Mouse (Mus musculus): ENCODE data around the gene St6gal1. TPM values are rescaled to one million over a fixed set of nuclear protein-coding genes. Genes with fewer than 3 reads are reported as not detected.

St6gal1 gene
- polyA plus RNA-seq, 1 experiment from 2014 or later: 21.1 TPM

- no peak for ATAC-seq (ENCODE audit: low read depth)
- no peaks in the 10 kb centered on the region for H3K9me3 ChIP-seq (replicated peaks; ENCODE audit: control insufficient read depth, low read length)
- no peak overlapping the region for H3K9ac ChIP-seq (ENCODE audit: low read depth, low read length)
- 55% methylated on average over 1 of the region's 1 CpGs for WGBS (ENCODE audit: insufficient replicate concordance)
- no peak overlapping the region for H3K4me3 ChIP-seq (ENCODE audit: low read depth, low read length)
- peaks cover 2% of the 10 kb centered on the region; the same call in 1 of the 2 replicates for H3K4me1 ChIP-seq (ENCODE audit: control insufficient read depth, low read depth, low read length)
- H3K27ac ChIP-seq (ENCODE audit: low read length): no peak overlapping the region
- no peaks in the 10 kb centered on the region for H3K36me3 ChIP-seq (ENCODE audit: control insufficient read depth, insufficient read depth)
- no peak overlapping the region for H3K4me2 ChIP-seq (ENCODE audit: low read depth, low read length)
- no peaks in the 10 kb centered on the region for H3K27me3 ChIP-seq (ENCODE audit: control insufficient read depth, insufficient read depth, low read depth, low read length)
These were observed 59.1 kb downstream of the St6gal1 start for GRCm38 (mm10) chr16:23283677-23284076.

- Histone ChIP-seq H3K27me3 (ENCODE audit: control insufficient read depth, insufficient read depth, low read depth, low read length) (no peaks in the 10 kb centered on the region), H3K4me1 (ENCODE audit: control insufficient read depth, low read depth, low read length) (peaks cover 2% of the 10 kb centered on the region; the same call in 1 of the 2 replicates), H3K9ac (ENCODE audit: low read depth, low read length) (no peak overlapping the region), H3K36me3 (ENCODE audit: control insufficient read depth, insufficient read depth) (no peaks in the 10 kb centered on the region), H3K27ac (ENCODE audit: low read length) (no peak overlapping the region), H3K4me3 (ENCODE audit: low read depth, low read length) (no peak overlapping the region), H3K4me2 (ENCODE audit: low read depth, low read length) (no peak overlapping the region), H3K9me3 (replicated peaks; ENCODE audit: control insufficient read depth, low read length) (no peaks in the 10 kb centered on the region)
- 37% methylated on average over 15 of the region's 15 CpGs for WGBS (ENCODE audit: insufficient replicate concordance)
- ATAC-seq (ENCODE audit: low read depth): no peak
These were observed 60.2 kb downstream of the St6gal1 start for GRCm38 (mm10) chr16:23284470-23285394.

- 67% methylated on average over 11 of the region's 11 CpGs for WGBS (ENCODE audit: insufficient replicate concordance)
- Histone ChIP-seq H3K36me3 (ENCODE audit: control insufficient read depth, insufficient read depth) (no peaks in the 10 kb centered on the region), H3K9ac (ENCODE audit: low read depth, low read length) (no peak overlapping the region), H3K9me3 (replicated peaks; ENCODE audit: control insufficient read depth, low read length) (no peaks in the 10 kb centered on the region), H3K27me3 (ENCODE audit: control insufficient read depth, insufficient read depth, low read depth, low read length) (no peaks in the 10 kb centered on the region), H3K27ac (ENCODE audit: low read length) (no peak overlapping the region), H3K4me1 (ENCODE audit: control insufficient read depth, low read depth, low read length) (no peaks in the 10 kb centered on the region; the same call in 1 of the 2 replicates), H3K4me3 (ENCODE audit: low read depth, low read length) (no peak overlapping the region), H3K4me2 (ENCODE audit: low read depth, low read length) (no peak overlapping the region)
- ATAC-seq (ENCODE audit: low read depth): no peak
These were observed 62.0 kb downstream of the St6gal1 start for GRCm38 (mm10) chr16:23286380-23287097.

- 46% methylated on average over 10 of the region's 10 CpGs for WGBS (ENCODE audit: insufficient replicate concordance)
- H3K27me3 ChIP-seq (ENCODE audit: control insufficient read depth, insufficient read depth, low read depth, low read length): no peaks in the 10 kb centered on the region
- no peak for ATAC-seq (ENCODE audit: low read depth)
These were observed 62.9 kb downstream of the St6gal1 start for GRCm38 (mm10) chr16:23287312-23288040.

GRCm38 (mm10) chr16:23288103-23288502 lies 63.6 kb downstream of the St6gal1 start:
- Histone ChIP-seq H3K27ac (ENCODE audit: low read length) (no peak overlapping the region), H3K4me2 (ENCODE audit: low read depth, low read length) (no peak overlapping the region), H3K9me3 (replicated peaks; ENCODE audit: control insufficient read depth, low read length) (no peaks in the 10 kb centered on the region), H3K36me3 (ENCODE audit: control insufficient read depth, insufficient read depth) (no peaks in the 10 kb centered on the region), H3K4me3 (ENCODE audit: low read depth, low read length) (no peak overlapping the region), H3K4me1 (ENCODE audit: control insufficient read depth, low read depth, low read length) (no peaks in the 10 kb centered on the region; the same call in 1 of the 2 replicates), H3K9ac (ENCODE audit: low read depth, low read length) (no peak overlapping the region), H3K27me3 (ENCODE audit: control insufficient read depth, insufficient read depth, low read depth, low read length) (no peaks in the 10 kb centered on the region)
- WGBS (ENCODE audit: insufficient replicate concordance): 80% methylated on average over 9 of the region's 9 CpGs
- ATAC-seq (ENCODE audit: low read depth): no peak

More at GRCm38 (mm10) chr16:23287312-23288040, 62.9 kb downstream of the St6gal1 start:
- Histone ChIP-seq H3K4me3 (ENCODE audit: low read depth, low read length) (no peak overlapping the region), H3K27ac (ENCODE audit: low read length) (no peak overlapping the region), H3K9me3 (replicated peaks; ENCODE audit: control insufficient read depth, low read length) (no peaks in the 10 kb centered on the region), H3K9ac (ENCODE audit: low read depth, low read length) (no peak overlapping the region), H3K4me1 (ENCODE audit: control insufficient read depth, low read depth, low read length) (no peaks in the 10 kb centered on the region; the same call in 1 of the 2 replicates), H3K4me2 (ENCODE audit: low read depth, low read length) (no peak overlapping the region), H3K36me3 (ENCODE audit: control insufficient read depth, insufficient read depth) (no peaks in the 10 kb centered on the region)

- Histone ChIP-seq H3K4me1 (ENCODE audit: control insufficient read depth, low read depth, low read length) (no peaks in the 10 kb centered on the region; the same call in 1 of the 2 replicates), H3K9ac (ENCODE audit: low read depth, low read length) (no peak overlapping the region), H3K27ac (ENCODE audit: low read length) (no peak overlapping the region), H3K27me3 (ENCODE audit: control insufficient read depth, insufficient read depth, low read depth, low read length) (no peaks in the 10 kb centered on the region), H3K4me2 (ENCODE audit: low read depth, low read length) (no peak overlapping the region), H3K4me3 (ENCODE audit: low read depth, low read length) (no peak overlapping the region), H3K36me3 (ENCODE audit: control insufficient read depth, insufficient read depth) (no peaks in the 10 kb centered on the region), H3K9me3 (replicated peaks; ENCODE audit: control insufficient read depth, low read length) (no peaks in the 10 kb centered on the region)
- ATAC-seq (ENCODE audit: low read depth): no peak
- 79% methylated on average over 6 of the region's 6 CpGs for WGBS (ENCODE audit: insufficient replicate concordance)
These were observed 64.9 kb downstream of the St6gal1 start for GRCm38 (mm10) chr16:23289424-23289823.

GRCm38 (mm10) chr16:23290171-23290570 lies 65.6 kb downstream of the St6gal1 start:
- Histone ChIP-seq H3K9me3 (replicated peaks; ENCODE audit: control insufficient read depth, low read length) (no peaks in the 10 kb centered on the region), H3K36me3 (ENCODE audit: control insufficient read depth, insufficient read depth) (no peaks in the 10 kb centered on the region), H3K9ac (ENCODE audit: low read depth, low read length) (no peak overlapping the region), H3K4me1 (ENCODE audit: control insufficient read depth, low read depth, low read length) (no peaks in the 10 kb centered on the region; the same call in 1 of the 2 replicates), H3K27me3 (ENCODE audit: control insufficient read depth, insufficient read depth, low read depth, low read length) (no peaks in the 10 kb centered on the region), H3K4me2 (ENCODE audit: low read depth, low read length) (peak overlapping the region; percentile 35; the same call in 1 of the 2 replicates), H3K27ac (ENCODE audit: low read length) (0 out of 2 replicates have a peak overlapping the region, but pooled peaks have one; percentile 4), H3K4me3 (ENCODE audit: low read depth, low read length) (peak overlapping the region; percentile 39)
- WGBS (ENCODE audit: insufficient replicate concordance): 55% methylated on average over 9 of the region's 9 CpGs
- peak; percentile 57 for ATAC-seq (ENCODE audit: low read depth)

GRCm38 (mm10) chr16:23291521-23291920 lies 67.0 kb downstream of the St6gal1 start:
- peak overlapping the region; percentile 39 for H3K4me3 ChIP-seq (ENCODE audit: low read depth, low read length)
- WGBS (ENCODE audit: insufficient replicate concordance): 52% methylated on average over 5 of the region's 5 CpGs
- no peak overlapping the region for H3K9ac ChIP-seq (ENCODE audit: low read depth, low read length)
- no peaks in the 10 kb centered on the region; the same call in 1 of the 2 replicates for H3K4me1 ChIP-seq (ENCODE audit: control insufficient read depth, low read depth, low read length)
- 0 out of 2 replicates have a peak overlapping the region, but pooled peaks have one; percentile 47 for H3K27ac ChIP-seq (ENCODE audit: low read length)
- H3K36me3 ChIP-seq (ENCODE audit: control insufficient read depth, insufficient read depth): no peaks in the 10 kb centered on the region
- H3K27me3 ChIP-seq (ENCODE audit: control insufficient read depth, insufficient read depth, low read depth, low read length): no peaks in the 10 kb centered on the region
- peak overlapping the region; percentile 35; the same call in 1 of the 2 replicates for H3K4me2 ChIP-seq (ENCODE audit: low read depth, low read length)
- H3K9me3 ChIP-seq (replicated peaks; ENCODE audit: control insufficient read depth, low read length): no peaks in the 10 kb centered on the region
- ATAC-seq (ENCODE audit: low read depth): no peak
